Comparison of ENCODE assay signal across 14 mouse cellular contexts in genomic region chr1:191269648-191269952, GRCm38 (mm10). TPM values are rescaled to one million over a fixed set of nuclear protein-coding genes. Genes with fewer than 3 reads are reported as not detected.
DNase-seq lines count a peak whose midpoint lies in the region; ATAC-seq lines count a peak whose summit lies in the region.
"Had no signal": no experiment of that assay in that cellular context is flagged by ENCODE, and none has a peak within 500 bp of the region (broad histone marks: within the 10 kb centered on the region; RNA-seq: fewer than 3 reads in every experiment).

No protein-coding gene starts in this region.

- DNase-seq in layer of hippocampus, adult 9-11 months, result peak; percentile 89
- no peak for DNase-seq in layer of hippocampus, postnatal 25 days (ENCODE audit: extremely low spot score in 1 of 2, low spot score in 1 of 2)
- DNase-seq in brain, adult 2 months (ENCODE audit: low read depth, low spot score), result peak; percentile 59
- DNase-seq in limb, embryonic 10.5 days (ENCODE audit: low spot score), result no peak
- no peak for DNase-seq in embryo, embryonic 11 days
- DNase-seq in spleen, postnatal 36 days (ENCODE audit: low spot score in 2 of 2), result no peak
- DNase-seq: adrenal gland, postnatal 36 days; cerebellum, adult 9-10 months; kidney, adult 2 months; thymus, postnatal 36 days had no signal

- H3K27me3 ChIP-seq in limb, embryonic 10.5 days (ENCODE audit: low read depth, poor library complexity, severe bottlenecking), result no peaks in the 10 kb centered on the region
- H3K27me3 ChIP-seq: embryonic facial prominence, embryonic 15.5 days; limb, embryonic 15.5 days had no signal

- H3K4me3 ChIP-seq in limb, embryonic 10.5 days, result no peak overlapping the region
- H3K4me3 ChIP-seq: embryonic facial prominence, embryonic 15.5 days; layer of hippocampus, adult 2 months; limb, embryonic 15.5 days had no signal

- no peaks in the 10 kb centered on the region for H3K9me3 ChIP-seq in limb, embryonic 10.5 days (replicated peaks)
- H3K9me3 ChIP-seq: embryonic facial prominence, embryonic 15.5 days; limb, embryonic 15.5 days had no signal

- H3K27ac ChIP-seq in limb, embryonic 10.5 days, result peak overlapping the region; percentile 63
- H3K27ac ChIP-seq: embryonic facial prominence, embryonic 15.5 days; layer of hippocampus, adult 2 months; limb, embryonic 15.5 days had no signal

- ATAC-seq in megakaryocyte progenitor cell, adult 5-6 weeks (replicated peaks; ENCODE audit: poor library complexity), result peak; percentile 87

- peaks cover 44% of the 10 kb centered on the region for H3K4me1 ChIP-seq in limb, embryonic 10.5 days
- H3K4me1 ChIP-seq: embryonic facial prominence, embryonic 15.5 days had no signal

- no peaks in the 10 kb centered on the region for H3K36me3 ChIP-seq in limb, embryonic 10.5 days
- H3K36me3 ChIP-seq: embryonic facial prominence, embryonic 15.5 days; limb, embryonic 15.5 days had no signal

- 71% methylated on average over 8 of the region's 8 CpGs for WGBS in limb, embryonic 10.5 days

RNA-seq across cellular contexts. Expression of gene Nenf, which starts 48.4 kb away (rescaled TPM):
- 10 to 100 TPM; 64.0 to 69.1 TPM for total RNA-seq in layer of hippocampus, postnatal 25 days (2021)
- 50.3 and 53.7 TPM in 2 replicates for polyA plus RNA-seq in limb, embryonic 10.5 days (2016; fragmentation: Nextera tagmentation; extraction: Ambion mirVana)
- total RNA-seq in megakaryocyte progenitor cell, adult 5-6 weeks (2015), result 23.8 and 29.8 TPM in 2 replicates
- 7.6 and 8.7 TPM in 2 replicates for total RNA-seq in megakaryocyte progenitor cell, adult 5-6 weeks (2017)

RNA-seq across cellular contexts. Expression of gene Atf3, which starts 51.8 kb away (rescaled TPM):
- 1 to 10 TPM; 1.1 to 2.1 TPM for total RNA-seq in layer of hippocampus, postnatal 25 days (2021)
- 1.8 and 2.8 TPM in 2 replicates for polyA plus RNA-seq in limb, embryonic 10.5 days (2016; fragmentation: Nextera tagmentation; extraction: Ambion mirVana)
- total RNA-seq in megakaryocyte progenitor cell, adult 5-6 weeks (2015), result 2.2 and 8.0 TPM in 2 replicates
- total RNA-seq in megakaryocyte progenitor cell, adult 5-6 weeks (2017), result 1.0 and 20.5 TPM in 2 replicates

RNA-seq across cellular contexts. Expression of gene Tmem206, which starts 56.1 kb away (rescaled TPM):
- total RNA-seq in layer of hippocampus, postnatal 25 days (2021), result 1 to 10 TPM; 8.7 to 9.6 TPM
- polyA plus RNA-seq in limb, embryonic 10.5 days (2016; fragmentation: Nextera tagmentation; extraction: Ambion mirVana), result 25.6 and 27.0 TPM in 2 replicates
- total RNA-seq in megakaryocyte progenitor cell, adult 5-6 weeks (2015), result 20.8 and 23.8 TPM in 2 replicates
- 22.0 and 25.4 TPM in 2 replicates for total RNA-seq in megakaryocyte progenitor cell, adult 5-6 weeks (2017)

Comparison
In these comparisons a context has a peak if more than half of its experiments do, and no peak if none do; other contexts are left out.
1. DNase-seq: peak in layer of hippocampus, adult 9-11 months (single experiment) and brain, adult 2 months (single experiment); none in layer of hippocampus, postnatal 25 days (0 of 2), limb, embryonic 10.5 days (single experiment), embryo, embryonic 11 days (single experiment) and spleen, postnatal 36 days (0 of 2).